Mouse (Mus musculus) E14TG2a.4 (cell line): ENCODE data around the gene Myo5c.

Experiments
- CTCF ChIP-seq: conservative IDR thresholded peaks from 2 replicates; pipeline ENCODE4 v1.5.1; 2014; ENCODE audit warnings: low read length
- NANOG ChIP-seq: IDR thresholded peaks from 2 replicates; pipeline ENCODE4 v1.6.1; 2014; ENCODE audit warnings: borderline replicate concordance, low read length, mixed read lengths
- POU5F1 ChIP-seq: IDR thresholded peaks from 2 replicates; pipeline ENCODE4 v1.6.1; 2014; ENCODE audit warnings: low read length, borderline replicate concordance

GRCm38 (mm10) chr9:75248874-75249273 lies 17.1 kb downstream of the Myo5c start:
- TF ChIP-seq CTCF (no peak), NANOG (no peak), POU5F1 (no peak)
